Mouse (Mus musculus) adrenal gland, postnatal 10 days (tissue): ENCODE results near the gene Fam107b. TPM values are rescaled to one million over a fixed set of nuclear protein-coding genes. Genes with fewer than 3 reads are reported as not detected.

Source experiments
- DNase-seq: peaks from one replicate; pipeline ENCODE4 v3.0.0; 2021; ENCODE audit warnings: mixed read lengths
- long read RNA-seq, 2 experiments: library from polyadenylated mRNA; stranded (forward); transcript quantifications; one replicate each; pipeline ENCODE4 v2.0.0; 2021
- total RNA-seq, 2 experiments: library from RNA; stranded (reverse); gene quantifications; 2 replicates each; pipeline ENCODE4 v1.2.3; 2021

The Fam107b gene
- total RNA-seq: 10 to 100 TPM; 22.9 to 36.9 TPM
- long read RNA-seq, experiment 1, transcript Fam107b-201 (4 exons, 3,156 nt): major isoform, 7 of 13 reads
- long read RNA-seq, experiment 1, partial matches to known transcripts: 0 of 13 reads
- long read RNA-seq, experiment 1, other reads (novel, unspliced or antisense): 6 of 13 reads
- long read RNA-seq, experiment 2, transcript Fam107b-201 (4 exons, 3,156 nt): major isoform, 7 of 10 reads
- long read RNA-seq, experiment 2, partial matches to known transcripts: 1 of 10 reads
- long read RNA-seq, experiment 2, other reads (novel, unspliced or antisense): 2 of 10 reads

GRCm38 (mm10) chr2:3570186-3570585 is at the start of gene Fam107b:
Gene Fam107b, plus strand, starts transcription at chr2:3570488.
- no peak for DNase-seq

- DNase-seq: no peak
Measured at GRCm38 (mm10) chr2:3522558-3522957, 47.7 kb upstream of the Fam107b start.

GRCm38 (mm10) chr2:3526288-3526687 is 44.0 kb upstream of the Fam107b start:
- no peak for DNase-seq

- DNase-seq: no peak
Measured at GRCm38 (mm10) chr2:3541307-3542079, 28.8 kb upstream of the Fam107b start.

GRCm38 (mm10) chr2:3546055-3546454 is 24.2 kb upstream of the Fam107b start:
- DNase-seq: no peak

GRCm38 (mm10) chr2:3546588-3546987 is 23.7 kb upstream of the Fam107b start:
- DNase-seq: peak; percentile 69

- DNase-seq: no peak
Measured at GRCm38 (mm10) chr2:3570606-3571005, 318 bp downstream of the Fam107b start.

- DNase-seq: no peak
Measured at GRCm38 (mm10) chr2:3573883-3574282, 3.6 kb downstream of the Fam107b start.

GRCm38 (mm10) chr2:3575140-3575539 is 4.9 kb downstream of the Fam107b start:
- DNase-seq: no peak

- DNase-seq: no peak
Measured at GRCm38 (mm10) chr2:3576346-3576745, 6.1 kb downstream of the Fam107b start.

GRCm38 (mm10) chr2:3577216-3577615 is 6.9 kb downstream of the Fam107b start:
- DNase-seq: no peak

- DNase-seq: no peak
Measured at GRCm38 (mm10) chr2:3578180-3578902, 8.1 kb downstream of the Fam107b start.

- DNase-seq: no peak
Measured at GRCm38 (mm10) chr2:3579316-3579902, 9.1 kb downstream of the Fam107b start.

- DNase-seq: no peak
Measured at GRCm38 (mm10) chr2:3582830-3583229, 12.5 kb downstream of the Fam107b start.

- no peak for DNase-seq
Measured at GRCm38 (mm10) chr2:3585231-3585783, 15.0 kb downstream of the Fam107b start.

GRCm38 (mm10) chr2:3590086-3590915 is 20.0 kb downstream of the Fam107b start:
- DNase-seq: no peak

- no peak for DNase-seq
Measured at GRCm38 (mm10) chr2:3590916-3591197, 20.6 kb downstream of the Fam107b start.

- no peak for DNase-seq
Measured at GRCm38 (mm10) chr2:3594663-3595318, 24.5 kb downstream of the Fam107b start.

- DNase-seq: no peak
Measured at GRCm38 (mm10) chr2:3600421-3600820, 30.1 kb downstream of the Fam107b start.

GRCm38 (mm10) chr2:3602599-3602998 is 32.3 kb downstream of the Fam107b start:
- no peak for DNase-seq

GRCm38 (mm10) chr2:3603181-3603580 is 32.9 kb downstream of the Fam107b start:
- DNase-seq: no peak
